Mouse (Mus musculus): ENCODE data around the gene Ntf3.

The Ntf3 gene

DNA sequence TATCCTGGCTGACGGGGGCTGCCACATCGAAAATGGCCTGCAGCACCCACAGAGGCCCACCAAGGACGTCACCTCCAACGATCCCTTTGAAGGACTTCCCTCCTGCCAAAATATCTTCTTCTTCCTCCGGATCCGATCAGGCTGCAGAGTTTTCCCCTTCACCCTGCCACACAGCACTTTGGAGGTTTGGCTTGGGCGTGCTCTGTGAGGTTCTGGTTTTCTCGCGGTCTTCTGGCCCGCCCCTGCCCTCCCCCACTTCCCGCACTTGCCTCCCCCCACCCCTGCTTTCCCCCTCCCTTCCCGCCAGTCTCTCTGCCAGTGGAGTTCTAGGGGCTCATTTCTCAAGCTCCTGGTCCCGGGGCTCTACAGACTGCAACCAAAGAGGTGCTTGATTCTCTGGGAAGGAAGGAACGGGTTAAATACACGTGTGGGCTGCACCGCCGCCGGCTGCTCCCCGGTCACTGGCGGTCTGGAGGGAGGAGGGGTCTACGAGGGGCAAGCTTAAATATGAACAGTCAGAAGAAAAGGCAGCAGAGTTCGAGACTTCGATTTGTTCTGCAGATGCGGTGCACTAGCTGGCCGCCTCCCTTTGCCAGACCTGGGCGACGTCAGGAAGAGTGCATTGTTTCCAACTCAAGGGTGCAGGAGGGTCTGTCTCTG, at the start of gene Ntf3:
Gene Ntf3, minus strand, starts transcription at position 363 of the 660 bp plus-strand sequence.
- peak; percentile 17 for DNase-seq

DNA sequence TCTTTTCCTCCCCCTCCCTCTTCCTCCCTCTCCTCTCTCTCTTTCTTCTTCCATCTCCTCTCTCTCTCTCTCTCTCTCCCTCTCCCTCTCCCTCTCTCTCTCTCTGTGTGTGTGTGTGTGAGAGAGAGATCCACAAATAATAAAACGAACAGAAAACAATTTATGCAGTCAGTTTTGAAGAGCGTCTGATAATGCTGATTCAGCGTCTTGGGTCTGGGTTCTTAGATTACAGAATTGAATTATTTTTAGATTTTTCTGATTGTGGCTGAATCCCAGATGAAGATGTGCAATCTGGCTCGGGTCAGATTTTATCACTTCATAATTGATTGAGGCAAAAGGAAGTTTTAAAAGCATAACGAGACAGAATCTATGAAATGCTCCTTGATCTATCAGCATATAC, 46.6 kb upstream of the Ntf3 start:
- DNase-seq, result no peak

DNA sequence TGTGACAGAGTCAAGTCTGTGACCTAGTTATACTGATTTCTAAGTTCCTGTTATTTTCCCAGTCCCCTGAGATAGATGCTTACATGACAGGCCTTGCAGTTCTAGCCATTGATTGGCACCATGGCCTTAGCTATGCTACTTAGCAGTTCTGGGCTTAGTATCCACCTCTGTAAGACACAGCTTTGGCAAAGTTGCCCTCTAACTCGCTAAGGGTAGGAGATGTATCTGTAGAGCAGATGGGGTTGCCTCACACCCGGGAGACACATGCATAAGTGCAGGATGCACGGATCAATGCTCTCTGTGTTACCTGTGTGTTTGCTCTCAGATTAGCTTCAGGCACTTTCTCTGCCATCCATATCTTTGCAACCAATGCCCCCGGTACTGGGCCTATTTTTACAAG, 36.7 kb upstream of the Ntf3 start:
- DNase-seq, result no peak

DNA sequence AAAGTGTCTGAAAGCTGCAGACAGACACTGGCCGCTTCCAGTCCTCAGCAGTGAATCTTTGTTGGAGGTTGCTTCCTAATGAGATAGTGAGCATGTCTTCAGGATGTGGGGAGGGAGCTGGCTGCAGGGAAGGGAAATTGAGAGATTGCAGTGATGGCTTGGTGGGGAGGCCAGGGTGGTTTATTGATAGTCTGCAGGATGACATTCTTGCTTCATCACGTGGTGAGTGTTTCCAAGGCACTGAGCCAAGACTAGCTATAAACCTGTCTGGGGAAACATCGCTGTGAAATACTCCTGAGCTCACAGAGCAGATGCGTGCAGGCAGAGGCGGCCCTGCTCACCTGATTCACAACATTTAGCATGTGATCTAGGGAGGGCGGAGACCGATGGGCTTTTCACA, 36.2 kb upstream of the Ntf3 start:
- peak; percentile 21 for DNase-seq

DNA sequence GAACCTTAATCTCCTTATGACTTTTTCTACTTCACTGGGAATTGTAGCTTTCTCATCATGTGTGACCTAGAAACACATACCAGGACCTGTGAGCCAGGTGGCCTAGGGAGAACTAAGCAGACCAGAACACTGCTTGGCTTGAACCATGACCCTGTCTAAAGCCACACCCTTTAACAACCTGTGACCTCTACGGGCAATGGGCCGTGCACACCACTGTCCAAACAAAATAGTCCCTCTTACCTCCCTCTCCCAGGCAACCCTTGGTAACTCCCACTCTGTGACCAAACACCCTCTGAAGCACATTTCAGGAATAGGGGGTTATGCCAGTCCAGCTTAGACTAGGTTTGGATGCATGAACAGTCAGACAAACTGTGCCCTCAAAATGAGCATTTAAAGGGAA, 35.0 kb upstream of the Ntf3 start:
- no peak for DNase-seq

DNA sequence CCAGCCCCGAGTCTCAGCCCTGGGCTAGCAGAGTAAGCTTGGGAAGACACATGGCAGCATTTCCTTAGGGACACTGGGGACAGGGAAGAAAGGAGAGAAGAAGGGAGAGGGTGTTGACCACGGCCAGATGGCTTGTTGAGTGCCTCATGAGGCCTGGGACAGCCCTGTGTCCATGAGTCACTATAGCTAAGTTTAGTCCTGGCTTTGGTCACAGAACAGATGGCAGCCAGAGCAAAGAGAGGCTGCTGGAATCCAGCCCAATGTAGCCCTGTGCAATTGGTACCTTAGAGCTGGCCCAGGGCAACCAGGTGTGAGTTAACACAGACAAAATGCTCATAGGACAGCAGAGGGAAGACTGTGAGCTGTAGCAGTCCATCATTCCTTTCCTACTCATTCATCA, 33.2 kb upstream of the Ntf3 start:
- no peak for DNase-seq

DNA sequence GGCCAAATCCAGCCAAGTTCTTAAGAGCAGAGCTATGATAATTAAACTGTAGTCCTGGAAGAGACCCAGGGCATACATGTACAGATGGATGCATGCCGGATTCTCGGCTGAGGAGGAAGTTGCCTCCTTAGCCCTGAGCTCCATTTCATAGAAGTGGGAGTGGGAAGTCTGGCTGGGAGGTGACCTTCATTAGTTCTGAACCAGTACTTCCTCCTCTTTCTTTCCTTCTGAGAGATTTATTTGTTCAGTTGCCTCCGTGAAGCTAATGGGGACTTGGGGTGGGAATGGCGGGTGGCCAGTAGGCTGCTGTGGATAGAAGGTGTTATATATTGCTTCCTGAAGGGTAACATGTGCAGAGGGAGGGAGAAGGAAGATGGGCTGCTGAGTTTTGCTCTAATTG, 28.1 kb upstream of the Ntf3 start:
- DNase-seq, result no peak

DNA sequence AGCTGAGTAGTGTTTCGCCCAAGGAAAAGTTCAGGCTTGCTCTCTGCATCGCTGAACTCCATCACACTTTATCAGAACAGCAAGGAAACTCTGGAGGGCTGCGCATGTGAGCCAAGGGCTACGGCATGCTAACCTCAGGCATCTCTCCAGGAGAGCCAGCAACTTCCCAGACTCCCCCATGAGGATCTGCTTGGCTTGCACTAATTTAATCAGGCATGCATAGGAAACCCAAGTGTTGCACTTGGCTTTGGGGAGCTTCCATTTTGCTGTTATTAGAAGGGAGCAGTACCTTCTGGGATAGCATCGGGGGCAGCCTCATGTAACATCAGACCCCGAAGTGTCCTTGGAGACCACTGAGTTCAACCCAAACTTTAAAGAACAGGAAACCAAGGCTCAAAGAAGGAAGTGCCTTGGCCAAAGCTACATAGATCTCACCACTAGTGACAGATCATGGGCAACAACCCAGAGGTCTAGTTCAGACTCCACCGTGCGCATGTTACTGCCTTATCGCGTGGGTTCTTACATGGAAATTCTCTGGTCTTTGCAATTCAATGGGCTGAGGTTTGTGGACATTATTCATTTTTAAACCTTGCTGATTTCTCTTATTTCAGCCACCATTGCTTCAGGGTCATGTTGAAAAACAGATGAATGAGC, 23.6 kb upstream of the Ntf3 start:
- no peak for DNase-seq

DNA sequence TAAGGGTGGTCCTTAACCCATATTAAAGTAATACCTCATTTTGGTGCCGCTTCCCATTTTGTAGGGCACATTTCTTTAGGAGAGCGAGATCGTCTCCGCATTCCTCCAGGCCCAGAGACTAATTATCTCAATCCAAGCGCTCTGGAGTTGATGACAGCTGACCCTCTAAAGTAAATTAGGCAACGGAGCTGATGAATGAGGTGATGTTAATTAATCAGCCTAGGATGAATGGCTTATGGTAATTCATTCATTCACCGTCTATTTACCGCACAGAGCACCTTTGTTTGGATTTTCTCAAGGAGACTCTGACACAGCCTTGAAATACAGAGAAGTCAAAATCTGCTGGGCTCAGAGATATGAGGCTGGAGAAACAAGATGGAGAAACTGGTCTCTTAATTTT, 20.7 kb upstream of the Ntf3 start:
- no peak for DNase-seq

DNA sequence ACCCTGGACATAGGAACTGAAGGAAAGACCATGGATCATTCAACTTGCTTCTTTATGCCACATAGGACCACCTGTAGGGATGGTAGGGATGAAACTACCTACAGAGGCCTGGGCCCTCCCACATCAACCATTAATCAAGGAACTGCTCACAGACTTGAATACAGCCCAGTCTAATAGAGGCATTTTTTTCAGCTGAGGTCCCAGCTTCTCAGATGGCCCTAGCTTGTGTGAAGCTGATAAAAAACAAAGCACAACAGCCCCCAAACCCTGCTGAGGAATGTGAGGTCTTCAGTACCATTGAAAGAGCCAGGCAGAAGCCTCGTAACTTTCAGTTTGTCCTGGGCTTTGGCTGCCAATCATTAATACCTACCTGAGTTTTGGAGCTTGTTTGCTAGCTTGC, 19.4 kb upstream of the Ntf3 start:
- no peak for DNase-seq

DNA sequence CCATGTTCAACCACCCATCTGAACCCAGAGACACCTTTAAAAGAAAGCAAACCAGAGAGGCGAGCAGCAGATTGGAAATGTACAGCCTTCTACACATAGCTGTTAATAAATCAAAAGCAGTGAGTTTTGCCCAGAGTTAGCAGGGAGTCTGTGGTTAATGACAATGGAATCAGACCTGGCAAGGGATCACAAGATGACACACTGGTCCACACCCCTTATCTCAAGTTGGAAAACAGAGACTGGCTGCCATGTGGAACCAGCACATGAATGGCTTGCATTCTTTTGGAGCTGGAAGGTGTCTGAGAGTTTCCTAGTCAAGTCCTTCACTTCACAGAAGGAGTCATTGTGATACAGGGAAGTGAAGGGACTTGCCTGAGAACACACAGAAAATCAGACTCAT, 5.4 kb upstream of the Ntf3 start:
- DNase-seq, result no peak

DNA sequence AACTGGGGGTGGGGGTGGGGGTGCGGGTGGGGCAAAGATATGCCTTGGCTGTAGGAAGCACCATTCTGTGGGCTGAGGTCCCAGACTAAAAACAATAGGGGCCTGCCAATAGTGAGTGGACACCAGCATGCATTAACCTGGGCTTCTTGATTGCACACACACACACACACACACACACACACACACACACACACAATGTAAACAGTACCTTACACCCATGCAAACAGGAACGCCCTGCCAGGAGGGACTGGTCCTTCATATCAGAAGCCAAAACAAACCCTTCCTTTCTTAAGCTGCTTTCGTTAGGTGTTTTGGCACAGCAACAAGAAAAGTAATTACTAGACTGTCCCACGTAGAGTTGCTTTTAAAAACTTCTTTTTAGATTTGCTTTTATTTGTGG, 4.1 kb upstream of the Ntf3 start:
- no peak for DNase-seq

DNA sequence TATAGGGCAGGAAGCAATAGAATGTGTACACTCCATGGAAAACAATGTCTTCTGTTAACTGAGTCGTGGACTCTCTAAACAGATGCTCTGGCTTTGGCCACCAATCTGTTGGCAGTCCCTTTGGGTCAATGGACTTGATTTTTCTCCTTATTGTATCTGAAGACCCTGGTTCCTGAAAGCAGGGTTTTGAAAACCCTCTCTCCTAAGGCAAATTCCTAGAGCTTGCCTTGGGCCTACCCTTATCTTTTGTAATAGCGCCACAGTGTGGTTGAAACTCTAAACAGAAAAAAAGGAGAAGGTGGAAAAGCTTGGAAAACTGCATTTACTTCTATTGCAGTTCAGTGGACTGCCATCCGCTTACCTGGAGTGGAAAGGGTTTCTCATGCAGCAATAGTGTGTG, 1.0 kb upstream of the Ntf3 start:
- DNase-seq, result no peak

DNA sequence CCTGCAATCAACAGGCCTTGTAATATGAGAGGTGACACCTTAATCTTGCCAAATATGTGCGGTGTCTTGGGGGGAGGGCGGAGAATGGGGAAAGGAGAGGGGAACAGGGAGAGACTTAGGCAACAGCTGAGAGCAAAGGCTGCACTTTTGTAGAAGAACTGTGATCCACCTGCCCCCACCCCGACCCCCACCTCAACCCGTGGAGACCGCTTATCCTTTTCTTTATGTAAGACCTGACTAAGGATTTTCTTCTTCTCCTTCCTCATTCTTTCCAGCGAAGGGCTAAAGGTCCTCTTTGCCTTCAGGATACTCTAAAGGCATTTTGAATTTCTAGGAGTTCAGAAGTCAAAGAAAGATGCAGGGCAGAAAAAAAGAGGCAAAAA, 489 bp upstream of the Ntf3 start:
- DNase-seq, result no peak

DNA sequence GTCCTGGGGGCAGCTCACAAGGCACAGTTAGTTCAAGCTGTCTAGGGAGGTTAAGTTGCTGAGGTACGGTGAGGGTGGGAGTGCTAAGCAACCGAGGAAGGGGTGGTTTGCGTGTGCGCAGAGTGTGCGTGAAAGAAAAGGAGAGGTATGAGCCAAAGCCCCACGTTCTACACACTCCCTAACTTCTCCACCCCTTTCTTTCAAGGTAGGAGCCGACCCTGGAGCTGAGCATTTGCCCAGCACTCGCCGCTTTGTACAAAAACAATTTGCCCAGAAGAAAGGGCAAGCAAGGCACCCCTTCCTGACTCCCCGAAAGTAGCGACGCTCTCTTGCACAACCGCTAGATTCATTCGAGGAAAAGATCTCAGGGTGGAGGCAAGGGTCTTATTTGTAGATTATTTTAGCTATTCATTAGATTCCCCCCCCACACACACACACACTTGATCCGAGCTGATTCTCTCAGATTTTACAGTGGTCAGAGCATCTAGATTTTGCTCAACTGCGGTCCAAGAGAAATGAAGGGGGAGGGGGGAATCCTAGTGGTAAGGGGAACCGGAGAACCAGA, 1.0 kb downstream of the Ntf3 start:
- no peak for DNase-seq

DNA sequence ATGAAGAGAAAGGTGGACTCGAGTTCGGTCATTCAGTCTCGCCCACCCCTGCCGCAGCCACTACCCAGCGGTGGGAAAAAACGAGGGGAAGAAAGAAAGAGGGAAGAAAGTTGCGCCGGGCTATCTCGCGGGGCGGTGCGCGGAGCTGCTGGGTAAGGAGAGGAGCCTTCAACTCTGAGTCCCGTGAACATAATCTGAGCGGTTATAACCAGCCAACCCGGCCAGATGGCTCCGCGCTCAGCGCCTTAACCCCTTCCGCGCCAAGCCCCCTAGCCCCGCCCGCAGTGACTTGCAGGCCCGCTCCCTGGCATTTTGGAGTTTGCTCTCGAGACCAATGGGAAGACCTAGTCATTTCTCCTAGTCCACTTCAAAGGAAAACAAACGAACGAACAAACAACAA, 1.9 kb downstream of the Ntf3 start:
- peak; percentile 21 for DNase-seq

DNA sequence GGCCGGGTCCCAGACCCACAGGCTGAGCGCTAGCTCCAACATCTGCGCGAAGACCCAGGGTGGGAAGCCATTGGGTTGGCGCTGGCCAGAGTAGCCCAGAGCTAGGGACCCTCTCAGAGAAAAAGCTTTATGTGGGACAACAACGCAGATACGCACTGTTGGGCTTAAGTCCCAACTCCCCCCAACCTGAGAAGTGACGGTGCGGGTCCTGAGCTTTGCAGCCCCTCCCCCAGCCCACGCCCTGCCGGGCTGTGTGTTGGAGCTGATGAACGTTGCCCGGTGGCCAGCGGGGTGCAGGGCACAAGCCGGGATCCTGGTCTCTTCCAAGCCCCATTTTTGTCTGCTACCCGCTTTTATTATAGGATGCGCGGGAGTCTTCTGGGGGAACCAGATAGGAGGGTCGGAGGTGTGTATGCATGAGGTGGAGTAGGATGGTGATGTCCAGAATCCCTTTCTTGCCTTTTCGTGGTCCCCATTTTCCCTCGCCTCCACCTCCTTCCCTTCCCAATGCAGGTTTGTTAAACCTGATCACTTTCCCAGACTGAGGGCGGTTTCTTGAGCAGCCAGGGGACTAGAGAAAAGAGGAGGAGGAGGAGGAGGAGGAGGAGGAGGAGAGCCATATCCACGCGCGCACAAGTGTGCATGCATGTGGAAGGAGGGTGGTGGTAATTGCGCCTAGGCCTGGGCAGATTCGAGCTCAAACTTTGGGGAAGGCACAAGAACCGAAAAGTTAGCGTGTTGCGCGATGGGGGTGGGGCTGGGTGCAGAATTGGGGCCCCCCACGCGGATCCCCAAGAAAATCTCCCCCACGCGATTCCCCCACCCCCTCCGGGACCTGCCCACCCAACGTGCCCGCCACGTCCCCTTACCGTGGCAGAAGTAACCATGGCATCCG, 2.6 kb downstream of the Ntf3 start:
- DNase-seq, result no peak

DNA sequence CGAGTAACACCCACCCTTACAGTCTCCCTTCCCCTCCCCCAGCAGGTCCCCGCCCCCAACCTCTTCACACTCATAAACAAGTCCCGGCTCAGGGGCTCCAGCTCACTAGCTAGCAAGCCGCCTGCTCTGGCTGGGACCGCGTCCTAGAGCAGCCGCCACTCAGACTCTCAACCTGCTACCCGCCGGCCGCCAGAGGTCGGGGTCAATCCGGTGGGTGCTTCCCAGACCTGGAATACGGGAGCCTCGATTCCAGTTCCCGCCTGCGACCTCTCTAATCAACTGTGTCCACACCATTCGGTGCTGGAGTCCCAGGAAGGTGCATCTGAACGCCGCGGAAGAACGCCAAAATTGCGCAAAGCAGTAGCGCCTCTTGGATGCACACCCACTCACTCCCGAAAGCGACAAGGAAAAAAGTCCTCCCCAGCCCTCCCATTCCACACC, 3.5 kb downstream of the Ntf3 start:
- peak; percentile 31 for DNase-seq

DNA sequence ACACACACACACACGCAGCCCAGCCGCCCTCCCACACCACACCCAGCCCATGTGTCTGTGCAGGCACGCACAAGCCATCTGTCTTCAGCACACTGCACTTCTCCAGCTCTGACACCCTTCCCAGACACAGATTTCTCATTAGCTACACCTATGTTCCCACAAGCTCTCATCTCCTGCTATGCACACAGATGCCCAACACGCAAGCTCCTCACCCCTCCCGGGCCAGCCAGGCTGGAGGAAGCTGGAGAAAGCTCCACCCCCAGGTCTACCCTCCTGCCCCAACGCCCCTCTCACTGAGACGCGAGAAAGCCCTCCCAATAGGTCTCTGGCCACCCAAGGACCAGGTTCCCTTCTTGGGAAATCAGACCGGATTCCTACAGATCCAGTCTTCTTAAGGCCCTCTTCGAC, 4.4 kb downstream of the Ntf3 start:
- DNase-seq, result no peak

DNA sequence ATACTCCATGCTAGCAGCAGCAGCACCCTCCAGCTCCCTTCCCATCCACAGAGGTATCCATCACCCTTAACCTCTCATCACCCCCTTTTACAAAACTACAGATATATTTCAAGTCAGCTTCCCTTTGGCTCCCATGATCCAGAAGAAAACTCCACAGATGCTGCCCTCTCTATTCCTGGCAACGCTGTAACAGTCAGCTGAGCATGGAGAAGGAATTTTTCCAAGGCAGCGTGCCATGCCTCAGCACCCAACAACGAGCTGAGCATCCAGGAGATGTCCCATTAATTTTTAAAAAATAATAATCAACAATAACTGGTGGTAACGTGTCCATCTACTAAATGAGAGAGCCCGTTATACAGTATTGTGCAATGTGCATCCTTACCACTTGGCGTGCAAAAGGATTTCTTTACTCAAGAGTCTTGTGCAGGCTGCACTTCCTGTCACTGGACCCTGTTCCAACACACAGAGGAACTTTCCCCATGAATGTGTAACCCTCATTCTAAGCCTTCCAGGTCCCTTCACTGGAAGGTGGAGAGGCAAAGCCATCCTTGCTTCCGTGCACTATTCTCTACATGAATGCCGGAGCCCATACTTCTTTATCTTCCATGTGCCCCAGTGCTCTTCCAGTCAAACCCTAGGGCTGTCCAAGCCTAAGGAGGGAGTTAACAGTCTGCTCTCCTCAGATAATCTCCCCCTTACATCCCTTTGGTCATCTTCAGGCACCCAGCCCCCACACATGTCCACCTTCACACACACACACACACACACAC, 5.0 kb downstream of the Ntf3 start:
- DNase-seq, result no peak

DNA sequence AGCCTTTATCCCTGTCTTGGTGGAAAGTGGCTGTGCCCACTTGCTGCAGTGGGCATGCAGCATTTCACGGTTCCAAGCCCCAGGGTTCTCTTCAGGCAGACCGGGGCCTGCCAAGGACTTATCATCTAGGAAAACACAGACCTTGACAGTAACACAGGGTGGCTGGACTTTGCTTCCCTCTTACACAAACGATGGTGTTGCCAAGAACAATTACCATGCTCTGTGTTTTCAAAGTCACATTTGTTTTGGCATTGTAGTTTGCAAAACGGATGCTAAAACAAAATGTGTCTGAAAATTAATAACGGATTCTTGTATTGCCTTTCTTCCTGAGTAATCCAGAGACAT, 6.7 kb downstream of the Ntf3 start:
- no peak for DNase-seq

DNA sequence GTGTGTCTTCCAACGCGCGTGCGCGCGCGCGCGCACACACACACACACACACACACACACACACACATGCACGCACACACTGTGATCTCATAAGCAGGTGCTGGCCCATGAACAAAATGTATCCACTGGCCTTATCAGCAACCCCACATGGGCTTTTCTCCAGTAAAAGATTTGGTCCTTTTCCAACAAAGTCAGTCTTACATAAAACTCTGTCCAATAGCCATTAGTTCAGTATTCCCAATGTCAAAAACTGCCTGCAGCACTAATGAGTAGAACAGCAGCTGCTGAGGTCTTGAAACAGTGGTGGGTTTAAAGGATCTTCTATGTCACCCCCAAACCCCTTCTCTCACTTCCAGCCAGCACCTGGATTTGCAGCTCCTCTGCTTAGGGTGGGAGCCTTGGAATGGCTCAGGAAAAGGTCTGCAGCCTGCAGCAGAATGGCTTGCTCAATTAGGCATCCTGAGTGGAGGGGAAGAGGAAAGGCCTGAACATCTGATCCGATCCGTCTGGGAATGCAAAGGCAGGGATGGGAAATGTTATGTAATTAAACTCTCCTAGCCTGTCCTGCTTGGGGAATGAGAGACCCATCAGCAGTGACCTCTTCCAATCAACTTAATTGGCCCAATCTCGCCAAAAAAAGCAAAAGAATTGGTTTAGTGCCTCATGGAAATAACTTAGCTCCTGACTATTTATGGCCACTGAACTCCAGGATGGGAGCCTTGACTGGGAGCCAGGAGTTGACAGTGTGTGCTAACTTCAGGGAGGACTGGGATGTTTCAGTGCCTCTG, 7.2 kb downstream of the Ntf3 start:
- no peak for DNase-seq
